ENCODE assay signal across 10 mouse cellular contexts in the genomic region with DNA sequence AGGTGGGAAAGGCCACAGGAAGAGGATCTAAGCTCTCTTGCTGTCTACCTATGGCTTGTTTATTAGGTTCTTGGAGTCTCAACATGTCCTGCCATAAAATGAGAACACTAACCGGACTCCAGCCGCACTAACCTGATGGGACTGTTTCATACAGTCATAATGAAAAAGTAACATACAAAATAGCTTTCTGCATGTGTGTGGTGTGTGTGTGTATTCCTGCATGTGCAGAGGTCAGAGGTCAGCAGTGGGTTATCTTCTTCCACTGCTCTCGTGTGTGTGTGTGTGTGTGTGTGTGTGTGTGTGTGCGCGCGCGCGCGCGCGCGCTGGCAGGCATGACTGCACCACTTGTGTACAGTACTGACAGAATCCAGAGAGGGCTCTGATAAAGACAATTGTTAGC. TPM values are rescaled to one million over a fixed set of nuclear protein-coding genes. Genes with fewer than 3 reads are reported as not detected.
DNase-seq lines count a peak whose midpoint lies in the region; ATAC-seq and TF ChIP-seq lines count a peak whose summit lies in the region.
"Had no signal": no experiment of that assay in that cellular context is flagged by ENCODE, and none has a peak within 500 bp of the region (broad histone marks: within the 10 kb centered on the region; RNA-seq: fewer than 3 reads in every experiment).

No protein-coding gene starts in this region.

- H3K4me1 ChIP-seq in heart, embryonic 12.5 days (replicated peaks): peaks cover 83% of the 10 kb centered on the region
- H3K4me1 ChIP-seq in heart, adult 2 months (ENCODE audit: control insufficient read depth, insufficient read depth, low read length): peaks cover 53% of the 10 kb centered on the region
- H3K4me1 ChIP-seq in liver, adult 2 months (ENCODE audit: control insufficient read depth, insufficient read depth, low read length): peaks cover 62% of the 10 kb centered on the region
- peaks cover 77% of the 10 kb centered on the region for H3K4me1 ChIP-seq in liver, postnatal 0 days (ENCODE audit: insufficient read depth)
- H3K4me1 ChIP-seq in embryonic facial prominence, embryonic 10.5 days: peaks cover 68% of the 10 kb centered on the region
- peaks cover 91% of the 10 kb centered on the region for H3K4me1 ChIP-seq in liver, embryonic 12.5 days

- H3K27me3 ChIP-seq in heart, embryonic 12.5 days (replicated peaks): no peaks in the 10 kb centered on the region
- no peaks in the 10 kb centered on the region for H3K27me3 ChIP-seq in heart, adult 2 months (ENCODE audit: control insufficient read depth, insufficient read depth, low read length)
- H3K27me3 ChIP-seq in liver, adult 2 months (ENCODE audit: control insufficient read depth, insufficient read depth, low read length): no peaks in the 10 kb centered on the region
- H3K27me3 ChIP-seq in liver, postnatal 0 days (ENCODE audit: insufficient read depth, low read length): no peaks in the 10 kb centered on the region
- H3K27me3 ChIP-seq in embryonic facial prominence, embryonic 10.5 days (replicated peaks; ENCODE audit: low read depth, poor library complexity, severe bottlenecking): no peaks in the 10 kb centered on the region
- no peaks in the 10 kb centered on the region for H3K27me3 ChIP-seq in liver, embryonic 12.5 days (replicated peaks)

- H3K36me3 ChIP-seq in heart, embryonic 12.5 days: peaks cover 33% of the 10 kb centered on the region
- H3K36me3 ChIP-seq in heart, adult 2 months (ENCODE audit: control insufficient read depth, insufficient read depth, low read length): peaks cover 24% of the 10 kb centered on the region
- H3K36me3 ChIP-seq in liver, adult 2 months (ENCODE audit: control insufficient read depth, insufficient read depth, low read length): no peaks in the 10 kb centered on the region
- peaks cover 17% of the 10 kb centered on the region for H3K36me3 ChIP-seq in liver, postnatal 0 days (replicated peaks; ENCODE audit: insufficient read depth, low read length)
- peaks cover 33% of the 10 kb centered on the region for H3K36me3 ChIP-seq in embryonic facial prominence, embryonic 10.5 days (replicated peaks)
- peaks cover 60% of the 10 kb centered on the region for H3K36me3 ChIP-seq in liver, embryonic 12.5 days

- peaks cover 13% of the 10 kb centered on the region for H3K79me2 ChIP-seq in heart, adult 2 months (replicated peaks; ENCODE audit: control insufficient read depth, insufficient read depth, low read length)
- H3K79me2 ChIP-seq in liver, adult 2 months (ENCODE audit: control insufficient read depth, insufficient read depth, low read length): peaks cover 77% of the 10 kb centered on the region

- WGBS in heart, embryonic 12.5 days: 85% methylated on average over 12 of the region's 12 CpGs
- 87% methylated on average over 12 of the region's 12 CpGs for WGBS in heart, adult 2 months
- 79% methylated on average over 12 of the region's 12 CpGs for WGBS in liver, adult 2 months
- 90% methylated on average over 12 of the region's 12 CpGs for WGBS in liver, postnatal 0 days (ENCODE audit: insufficient replicate concordance)
- 87% methylated on average over 12 of the region's 12 CpGs for WGBS in embryonic facial prominence, embryonic 10.5 days
- 92% methylated on average over 12 of the region's 12 CpGs for WGBS in liver, embryonic 12.5 days (ENCODE audit: insufficient replicate concordance)

- no peak for TF ChIP-seq POLR2A in heart, adult 2 months (IDR thresholded peaks at IDR 0.05; ENCODE audit: insufficient read depth, low read depth, low read length)
- TF ChIP-seq POLR2A in liver, adult 2 months (IDR thresholded peaks at IDR 0.05; ENCODE audit: extremely low read depth, insufficient read depth, low read length): no peak

- 0 out of 2 replicates have a peak overlapping the region, but pooled peaks have one; percentile 11 for H3K4me2 ChIP-seq in heart, embryonic 12.5 days
- H3K4me2 ChIP-seq in liver, postnatal 0 days (ENCODE audit: low read depth, low read length): no peak overlapping the region
- H3K4me2 ChIP-seq in liver, embryonic 12.5 days: no peak overlapping the region

- ATAC-seq in heart, embryonic 12.5 days (ENCODE audit: insufficient number of reproducible peaks, low FRiP score): no peak
- ATAC-seq in liver, postnatal 0 days: no peak
- ATAC-seq in liver, embryonic 12.5 days: no peak
- ATAC-seq: hindbrain, embryonic 16.5 days had no signal

- H3K4me3 ChIP-seq in heart, embryonic 12.5 days: no peak overlapping the region
- H3K4me3 ChIP-seq in heart, adult 2 months: no peak overlapping the region
- no peak overlapping the region for H3K4me3 ChIP-seq in liver, adult 2 months (ENCODE audit: insufficient read depth, low read depth, low read length)
- H3K4me3 ChIP-seq in liver, postnatal 0 days (ENCODE audit: low read depth, low read length): no peak overlapping the region
- H3K4me3 ChIP-seq in embryonic facial prominence, embryonic 10.5 days: 0 out of 2 replicates have a peak overlapping the region, but pooled peaks have one; percentile 8
- no peak overlapping the region for H3K4me3 ChIP-seq in liver, embryonic 12.5 days

- no peaks in the 10 kb centered on the region for H3K9me3 ChIP-seq in heart, embryonic 12.5 days (replicated peaks)
- no peaks in the 10 kb centered on the region for H3K9me3 ChIP-seq in liver, postnatal 0 days (ENCODE audit: low read length)
- no peaks in the 10 kb centered on the region for H3K9me3 ChIP-seq in embryonic facial prominence, embryonic 10.5 days
- H3K9me3 ChIP-seq in liver, embryonic 12.5 days (replicated peaks): no peaks in the 10 kb centered on the region

- peak overlapping the region; percentile 67; the same call in 1 of the 2 replicates for H3K9ac ChIP-seq in heart, embryonic 12.5 days
- no peak overlapping the region for H3K9ac ChIP-seq in heart, adult 2 months (ENCODE audit: low read depth, low read length)
- no peak overlapping the region for H3K9ac ChIP-seq in liver, adult 2 months (ENCODE audit: low read depth, low read length)
- H3K9ac ChIP-seq in liver, postnatal 0 days (replicated peaks): no peak overlapping the region; the same call in 1 of the 2 replicates
- H3K9ac ChIP-seq in liver, embryonic 12.5 days: no peak overlapping the region

- peak overlapping the region; percentile 78 for H3K27ac ChIP-seq in heart, embryonic 12.5 days (ENCODE audit: poor library complexity, severe bottlenecking)
- no peak overlapping the region for H3K27ac ChIP-seq in heart, adult 2 months
- H3K27ac ChIP-seq in liver, adult 2 months (replicated peaks; ENCODE audit: insufficient read depth, low read depth, low read length): 0 out of 2 replicates have a peak overlapping the region, but pooled peaks have one; percentile 14
- H3K27ac ChIP-seq in liver, postnatal 0 days (ENCODE audit: low read depth): no peak overlapping the region
- H3K27ac ChIP-seq in embryonic facial prominence, embryonic 10.5 days (replicated peaks): peak overlapping the region; percentile 75
- H3K27ac ChIP-seq in liver, embryonic 12.5 days: 0 out of 2 replicates have a peak overlapping the region, but pooled peaks have one; percentile 5

- DNase-seq in heart, adult 2 months: no peak
- no peak for DNase-seq in liver, adult 2 months (ENCODE audit: extremely low read depth, low read depth, low spot score)
- DNase-seq in liver, postnatal 0 days: no peak
- no peak for DNase-seq in embryonic facial prominence, embryonic 10.5 days (ENCODE audit: low spot score)
- no peak for DNase-seq in thymus, postnatal 25 days
- no peak for DNase-seq in left cerebral cortex, postnatal 14 days (ENCODE audit: low spot score in 2 of 2)
- DNase-seq: right cerebral cortex, postnatal 25 days had no signal

- TF ChIP-seq CTCF in heart, adult 2 months (IDR thresholded peaks at IDR 0.05): no peak
- TF ChIP-seq CTCF in liver, adult 2 months (IDR thresholded peaks at IDR 0.05; ENCODE audit: low read depth, low read length): no peak
- no peak for TF ChIP-seq CTCF in liver, postnatal 0 days (IDR thresholded peaks at IDR 0.05; ENCODE audit: low read depth)

- intact Hi-C loops in heart, adult 2 months (cut with DNase I): no loop called here
- intact Hi-C loops in left cerebral cortex, postnatal 14 days (cut with DNase I): no loop called here

- TF ChIP-seq EP300 in heart, adult 2 months (IDR thresholded peaks at IDR 0.05; ENCODE audit: insufficient read depth, low read depth, low read length): no peak
- no peak for TF ChIP-seq EP300 in liver, postnatal 0 days (IDR thresholded peaks at IDR 0.05; ENCODE audit: low read depth)

RNA-seq across cellular contexts. Expression of a gene that starts 13.7 kb away (rescaled TPM):
- 41.9 and 42.0 TPM in 2 replicates for polyA plus RNA-seq in heart, embryonic 12.5 days (2016; fragmentation: Nextera tagmentation; extraction: Ambion mirVana)
- 100 to 1,000 TPM in 1 of 2 experiments, 10 to 100 TPM in 1; 88.3 to 111 TPM for total RNA-seq in heart, adult 2 months (2021)
- 30.4 and 46.8 TPM in 2 replicates for polyA plus RNA-seq in heart, adult 2 months (2012; rRNA removed)
- total RNA-seq in liver, adult 2 months (2014; rRNA removed): 54.4 and 69.5 TPM in 2 replicates
- 22.5 and 24.1 TPM in 2 replicates for polyA plus RNA-seq in liver, adult 2 months (2012; rRNA removed)
- 17.7 and 22.4 TPM in 2 replicates for polyA plus RNA-seq in liver, postnatal 0 days (2015; fragmentation: Nextera tagmentation; extraction: Ambion mirVana)
- 45.7 and 46.9 TPM in 2 replicates for polyA plus RNA-seq in embryonic facial prominence, embryonic 10.5 days (2016; fragmentation: Nextera tagmentation; extraction: Ambion mirVana)
- polyA plus RNA-seq in liver, embryonic 12.5 days (2016; fragmentation: Nextera tagmentation; extraction: Ambion mirVana): 32.5 and 34.2 TPM in 2 replicates
- total RNA-seq in left cerebral cortex, postnatal 14 days (2021): 10 to 100 TPM; 70.3 to 73.8 TPM

Comparison
In these comparisons a context has a peak if more than half of its experiments do, and no peak if none do; other contexts are left out.
1. H3K27ac ChIP-seq: peak in heart, embryonic 12.5 days (single experiment), liver, adult 2 months (single experiment), embryonic facial prominence, embryonic 10.5 days (single experiment) and liver, embryonic 12.5 days (single experiment); none in heart, adult 2 months (single experiment) and liver, postnatal 0 days (single experiment).